Mouse (Mus musculus): Measurements from ENCODE around the gene Rnf44. TPM values are rescaled to one million over a fixed set of nuclear protein-coding genes. Genes with fewer than 3 reads are reported as not detected.

The Rnf44 gene
- 70.0 TPM for polyA plus RNA-seq (2014; fragmentation: Illumina TruSeq; extraction: RNeasy Lipid Tissue Mini Kit (QIAGEN cat#74804); ENCODE audit: low read depth, low replicate concordance)

DNA sequence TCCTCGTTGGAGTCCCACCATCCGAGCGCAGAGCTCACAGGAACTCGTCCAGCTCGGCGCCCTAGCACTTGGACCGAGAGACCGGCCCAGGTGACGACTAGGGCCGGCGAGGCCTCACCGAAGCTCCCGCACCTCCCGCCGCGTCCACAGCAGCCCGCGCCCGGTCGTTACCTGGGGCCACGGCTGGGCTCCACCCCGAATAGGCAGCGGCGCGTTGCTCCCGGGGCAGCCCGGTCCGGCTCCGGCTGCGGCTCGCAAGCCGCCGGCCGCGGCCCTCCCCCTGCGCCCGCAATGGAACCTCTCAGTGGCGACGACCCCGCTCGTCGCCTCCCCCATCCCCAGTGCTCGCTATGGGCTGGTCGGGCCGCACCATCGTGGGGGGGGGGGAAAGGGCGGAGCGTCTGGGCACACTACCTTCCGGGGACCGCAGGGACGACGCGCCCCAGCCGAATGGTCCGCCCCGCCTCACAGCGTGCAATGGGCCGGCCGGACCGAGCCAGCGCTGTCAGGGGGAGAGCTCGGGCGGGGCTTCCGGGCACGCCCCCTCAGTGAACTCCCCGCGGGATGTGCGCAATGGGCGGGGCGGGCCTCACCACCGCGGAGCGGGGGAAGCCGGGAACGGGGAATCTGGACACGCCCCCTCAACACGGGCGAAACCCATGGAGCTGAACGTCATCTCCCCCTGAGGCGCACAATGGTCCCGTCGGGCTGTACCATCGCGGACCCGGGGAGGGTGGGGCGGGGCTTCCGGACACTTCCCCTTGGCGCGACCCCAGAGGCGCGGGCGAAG, at the start of gene Rnf44:
Rnf44 (minus strand) TSS at position 350 of the 790 bp plus-strand sequence.

DNA sequence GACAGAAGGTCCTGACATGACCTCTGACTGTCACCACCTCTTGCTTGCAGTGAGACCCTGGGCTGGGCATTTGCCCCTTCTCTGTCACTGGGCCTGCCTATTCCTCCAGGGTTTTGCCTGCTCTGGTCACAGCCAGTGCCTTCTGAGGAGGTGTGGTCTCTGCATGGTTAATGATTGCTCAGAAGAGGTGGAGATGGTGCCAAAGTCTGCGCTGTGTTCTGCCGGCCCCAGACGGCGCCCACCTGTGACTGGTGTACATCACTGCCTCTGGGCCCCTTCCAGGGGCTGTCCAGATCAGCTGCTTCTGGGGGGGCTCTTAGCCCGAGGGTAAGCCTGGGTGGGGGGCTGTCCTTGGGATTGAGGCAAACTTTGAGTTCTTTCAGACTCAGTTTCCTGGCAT, 7.5 kb upstream of the Rnf44 start, which contains the start of gene Cdhr2:
Cdhr2 (plus strand) TSS at position 219 of the 400 bp plus-strand sequence.

Other genes starting within 250 kb of the Rnf44 start
- gene Thoc3, start 225.1 kb downstream of the Rnf44 start, polyA plus RNA-seq (2014; fragmentation: Illumina TruSeq; extraction: RNeasy Lipid Tissue Mini Kit (QIAGEN cat#74804); ENCODE audit: low read depth, low replicate concordance) = 24.2 TPM
- gene Simc1, start 190.1 kb downstream of the Rnf44 start, polyA plus RNA-seq (2014; fragmentation: Illumina TruSeq; extraction: RNeasy Lipid Tissue Mini Kit (QIAGEN cat#74804); ENCODE audit: low read depth, low replicate concordance) = 12.4 TPM
- gene 4833439L19Rik, start 128.5 kb downstream of the Rnf44 start, polyA plus RNA-seq (2014; fragmentation: Illumina TruSeq; extraction: RNeasy Lipid Tissue Mini Kit (QIAGEN cat#74804); ENCODE audit: low read depth, low replicate concordance) = 132 TPM
- 21.8 TPM for gene Arl10, start 118.9 kb downstream of the Rnf44 start, polyA plus RNA-seq (2014; fragmentation: Illumina TruSeq; extraction: RNeasy Lipid Tissue Mini Kit (QIAGEN cat#74804); ENCODE audit: low read depth, low replicate concordance)
- gene Nop16, start 103.8 kb downstream of the Rnf44 start, polyA plus RNA-seq (2014; fragmentation: Illumina TruSeq; extraction: RNeasy Lipid Tissue Mini Kit (QIAGEN cat#74804); ENCODE audit: low read depth, low replicate concordance) = 20.6 TPM
- 134 TPM for gene Higd2a, start 103.7 kb downstream of the Rnf44 start, polyA plus RNA-seq (2014; fragmentation: Illumina TruSeq; extraction: RNeasy Lipid Tissue Mini Kit (QIAGEN cat#74804); ENCODE audit: low read depth, low replicate concordance)
- gene Cltb, start 82.6 kb downstream of the Rnf44 start, polyA plus RNA-seq (2014; fragmentation: Illumina TruSeq; extraction: RNeasy Lipid Tissue Mini Kit (QIAGEN cat#74804); ENCODE audit: low read depth, low replicate concordance) = 50.8 TPM
- 32.6 TPM for gene Faf2, start 72.1 kb downstream of the Rnf44 start, polyA plus RNA-seq (2014; fragmentation: Illumina TruSeq; extraction: RNeasy Lipid Tissue Mini Kit (QIAGEN cat#74804); ENCODE audit: low read depth, low replicate concordance)
- 4.0 TPM for gene Cdhr2, start 7.6 kb upstream of the Rnf44 start, polyA plus RNA-seq (2014; fragmentation: Illumina TruSeq; extraction: RNeasy Lipid Tissue Mini Kit (QIAGEN cat#74804); ENCODE audit: low read depth, low replicate concordance)
- 0.06 TPM for gene Gprin1, start 56.0 kb upstream of the Rnf44 start, polyA plus RNA-seq (2014; fragmentation: Illumina TruSeq; extraction: RNeasy Lipid Tissue Mini Kit (QIAGEN cat#74804); ENCODE audit: low read depth, low replicate concordance)
- not detected for gene Sncb, start 72.7 kb upstream of the Rnf44 start, polyA plus RNA-seq (2014; fragmentation: Illumina TruSeq; extraction: RNeasy Lipid Tissue Mini Kit (QIAGEN cat#74804); ENCODE audit: low read depth, low replicate concordance)
- 0.55 TPM for gene Eif4e1b, start 90.1 kb upstream of the Rnf44 start, polyA plus RNA-seq (2014; fragmentation: Illumina TruSeq; extraction: RNeasy Lipid Tissue Mini Kit (QIAGEN cat#74804); ENCODE audit: low read depth, low replicate concordance)
- 42.7 TPM for gene Tspan17, start 95.5 kb upstream of the Rnf44 start, polyA plus RNA-seq (2014; fragmentation: Illumina TruSeq; extraction: RNeasy Lipid Tissue Mini Kit (QIAGEN cat#74804); ENCODE audit: low read depth, low replicate concordance)